Mouse (Mus musculus) retina, postnatal 1 day (tissue): Measurements from ENCODE around the gene Tmem131l.

Experiments used
- DNase-seq: peaks from one replicate; pipeline ENCODE4 v3.0.0-alpha.2; 2012

Gene Tmem131l

DNA sequence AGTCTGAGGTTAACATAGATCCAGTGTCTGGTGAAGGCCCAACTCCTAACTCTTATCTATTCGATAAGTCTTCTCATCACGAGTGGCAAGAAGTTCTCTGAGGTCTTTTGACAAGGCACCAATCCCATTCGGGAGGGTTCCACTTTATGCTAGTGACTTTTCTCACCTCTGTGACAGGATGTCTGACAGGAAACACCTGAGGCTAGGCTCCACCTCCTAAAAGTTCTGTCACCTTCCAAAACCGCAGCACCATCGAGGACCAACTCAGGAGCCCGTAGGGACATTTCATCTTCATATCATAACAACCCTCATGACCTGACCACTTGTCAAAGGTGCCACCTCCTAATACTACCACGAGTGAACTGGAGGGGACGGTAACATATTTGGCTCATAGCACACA lies 6.2 kb upstream of the Tmem131l start:
- DNase-seq: no peak

DNA sequence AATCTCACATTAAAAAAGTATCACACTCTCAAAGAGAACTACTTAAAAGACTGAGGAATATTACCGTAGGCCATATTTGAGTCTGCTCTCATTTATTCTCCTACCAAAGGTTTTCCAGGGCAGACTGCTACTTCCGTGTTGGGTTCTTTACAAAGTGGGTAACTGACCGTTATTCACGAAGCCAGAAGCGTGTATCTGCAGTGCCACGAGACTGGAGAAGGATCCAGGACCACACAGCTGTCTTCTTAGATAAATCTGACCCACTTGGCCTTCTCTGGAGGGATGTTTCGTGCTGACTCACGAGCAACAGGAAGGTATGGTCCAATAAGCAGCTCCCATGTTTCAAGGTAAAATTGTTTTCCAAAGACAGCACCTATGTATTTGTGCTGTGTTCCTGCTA lies 1.8 kb upstream of the Tmem131l start:
- DNase-seq: no peak

DNA sequence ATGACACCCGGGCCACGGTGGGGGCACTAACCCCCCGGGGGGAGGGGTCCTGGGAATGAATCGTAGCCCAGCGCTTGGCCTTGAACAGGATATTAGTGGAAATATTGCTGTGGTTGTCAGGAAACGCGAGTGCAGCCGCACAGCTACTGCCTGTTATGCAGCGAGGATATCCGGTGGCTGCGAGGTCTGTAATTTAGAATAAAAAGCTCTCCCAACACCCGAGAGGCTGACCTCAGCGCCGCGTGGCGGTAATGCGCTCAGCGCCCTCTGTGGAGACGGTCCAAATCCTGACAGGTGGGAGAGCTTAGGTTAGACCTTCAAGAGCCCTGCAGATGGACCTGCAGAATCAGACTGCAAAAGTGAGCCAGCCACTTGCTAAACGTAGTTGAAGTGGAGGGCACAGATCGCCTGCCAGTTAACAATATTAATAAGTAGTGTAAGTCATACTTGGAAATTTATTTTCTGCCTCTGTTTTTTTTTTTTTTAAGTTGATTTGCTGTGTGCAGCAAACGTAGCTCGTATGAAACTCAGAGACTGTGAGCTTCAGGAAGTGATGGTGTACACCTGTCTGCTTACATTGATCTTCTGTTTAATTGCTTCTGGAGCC lies 604 bp upstream of the Tmem131l start:
- DNase-seq: no peak

DNA sequence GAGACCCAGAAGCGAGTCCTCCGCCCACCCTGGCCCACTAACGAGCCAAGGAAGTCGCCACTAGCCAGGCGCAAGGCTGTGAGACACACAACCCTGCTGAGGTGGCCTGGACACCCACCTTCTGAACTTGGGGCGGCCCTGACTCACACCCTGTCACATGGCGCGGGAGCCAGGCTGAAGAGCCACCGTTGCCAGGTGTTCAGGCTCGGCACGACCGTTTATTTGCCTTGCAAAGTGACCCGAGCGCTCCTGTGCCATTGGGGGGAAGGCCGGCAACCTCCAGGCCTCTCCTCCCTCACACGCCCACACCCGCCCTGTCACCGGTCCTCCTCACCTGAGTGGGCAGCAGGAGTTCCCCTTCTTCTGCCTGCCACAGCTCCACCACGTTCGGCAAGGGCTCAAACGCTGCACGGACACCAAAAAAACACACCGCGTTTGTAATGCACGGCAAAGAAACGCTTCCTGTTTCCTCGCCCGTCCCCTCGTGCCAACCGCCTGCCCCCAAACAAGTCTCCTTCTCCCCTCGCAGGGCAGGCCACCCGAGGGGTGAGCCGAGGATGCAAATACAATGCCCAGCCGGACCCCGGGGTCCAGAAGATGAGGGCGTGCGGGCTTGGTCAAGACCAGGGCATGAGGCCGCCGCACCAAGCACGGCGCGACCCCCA lies 862 bp downstream of the Tmem131l start:
- peak; percentile 54 for DNase-seq

DNA sequence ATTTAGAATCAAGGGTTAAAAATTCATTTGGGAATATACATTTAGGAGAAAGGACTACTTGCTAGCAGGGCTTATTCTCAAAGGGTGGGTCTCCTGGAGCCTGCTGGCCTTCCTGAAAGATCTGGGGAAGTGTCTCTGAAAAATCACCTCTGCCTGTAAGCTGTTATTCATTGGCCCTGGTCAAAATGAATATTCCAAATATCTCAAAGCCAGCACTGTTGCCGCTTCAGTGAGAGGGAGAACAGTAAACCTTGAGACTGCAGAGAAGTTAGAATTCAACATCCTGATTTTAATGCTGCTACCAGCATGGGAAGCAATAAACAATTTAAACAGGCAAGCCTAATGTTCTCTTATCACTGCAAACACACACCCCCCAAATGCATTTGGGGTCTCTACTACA lies 1.8 kb downstream of the Tmem131l start:
- DNase-seq: no peak

DNA sequence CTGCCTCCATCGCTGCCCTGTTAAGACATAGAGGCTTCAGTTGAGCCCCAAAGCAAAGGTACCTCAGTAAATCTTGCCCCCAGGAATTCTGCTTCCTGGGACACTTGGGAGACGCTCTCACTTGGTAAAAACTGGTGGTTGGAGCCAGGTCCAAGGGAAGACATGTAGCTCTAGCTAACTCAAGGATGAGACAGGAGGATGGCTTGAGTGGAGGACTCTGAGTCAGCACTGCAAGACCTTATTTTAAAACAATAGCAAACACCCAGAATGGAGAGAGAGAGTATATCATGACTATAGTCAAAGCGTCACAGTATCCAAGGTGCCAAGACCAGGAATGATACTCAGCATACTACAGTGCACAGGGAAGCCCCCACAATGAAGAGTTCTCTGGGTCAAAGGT lies 2.4 kb downstream of the Tmem131l start:
- DNase-seq: no peak

DNA sequence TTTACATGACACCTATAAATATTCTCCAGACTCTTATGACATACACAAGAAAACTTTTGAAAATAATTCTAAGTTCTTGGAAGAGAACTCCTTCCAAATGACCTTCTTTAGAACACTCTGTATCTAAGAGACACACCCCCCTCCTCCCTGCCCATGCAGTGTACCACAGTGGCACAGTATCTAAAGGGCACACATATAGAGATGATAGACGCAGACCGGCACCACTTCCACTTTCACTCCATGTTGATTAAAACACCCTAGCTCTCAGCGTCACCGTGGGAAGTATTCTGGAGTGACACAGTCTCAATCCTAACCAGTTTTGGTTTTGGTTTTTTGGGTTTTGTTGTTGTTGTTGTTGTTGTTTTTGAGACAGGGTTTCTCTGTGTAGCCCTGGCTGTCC lies 3.1 kb downstream of the Tmem131l start:
- DNase-seq: no peak

DNA sequence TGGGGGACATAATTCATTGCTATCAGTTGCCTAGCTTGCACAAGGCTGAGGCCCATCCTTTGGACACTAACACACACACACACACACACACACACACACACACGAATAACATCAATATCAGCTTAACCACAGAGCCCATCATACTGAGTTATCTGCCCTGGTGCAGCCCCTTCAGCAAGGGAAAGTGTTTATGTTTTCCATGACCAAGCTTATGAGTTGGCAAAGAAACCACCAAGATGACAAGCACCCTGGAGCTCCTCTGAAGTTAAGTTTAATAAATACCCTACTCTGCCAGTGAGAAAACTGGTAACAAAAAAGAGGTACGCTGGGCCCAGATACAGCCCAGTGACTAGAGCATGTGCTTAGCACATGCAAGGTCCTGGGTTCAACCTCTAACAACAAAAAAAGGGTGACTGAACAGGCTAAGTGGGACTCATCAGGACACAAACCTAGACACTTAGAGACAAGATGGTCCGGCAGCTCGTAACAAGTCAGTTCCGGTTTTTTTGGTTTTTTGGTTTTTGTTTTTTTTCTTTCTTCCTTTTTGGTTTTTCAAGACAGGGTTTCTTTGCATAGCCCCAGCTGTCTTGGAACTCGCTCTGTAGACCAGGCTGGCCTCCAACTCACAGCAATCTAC lies 4.1 kb downstream of the Tmem131l start:
- no peak for DNase-seq

DNA sequence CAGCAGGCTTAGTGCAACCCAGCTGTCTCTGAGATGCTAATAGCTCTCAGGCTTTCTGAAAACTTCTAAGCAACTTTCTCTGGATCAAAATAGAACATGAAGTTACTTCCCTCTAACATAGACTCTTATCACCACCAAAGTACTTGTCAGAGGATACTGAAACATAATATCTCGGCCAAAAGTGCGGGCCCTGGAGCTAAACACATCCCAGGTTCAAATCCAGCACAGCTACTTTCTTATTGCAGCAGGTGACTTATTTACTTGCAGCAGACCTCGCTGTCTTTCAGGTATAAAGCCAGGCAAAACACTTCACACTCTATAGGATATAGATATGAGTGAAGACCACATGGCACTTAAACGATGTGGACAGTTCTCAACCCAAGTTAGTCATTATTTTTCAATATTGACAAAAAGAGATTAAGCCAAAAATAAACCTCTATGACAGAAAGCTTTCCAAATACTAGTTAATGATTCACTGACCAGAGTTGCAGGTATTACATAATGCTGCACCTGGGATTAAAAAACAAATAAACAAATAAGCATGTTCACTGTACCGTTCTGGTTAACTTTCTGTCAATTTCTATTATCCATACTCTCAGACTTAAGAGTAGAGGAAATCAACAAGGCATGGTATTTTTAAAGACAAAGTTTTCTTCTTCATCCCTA lies 5.7 kb downstream of the Tmem131l start:
- DNase-seq: no peak

DNA sequence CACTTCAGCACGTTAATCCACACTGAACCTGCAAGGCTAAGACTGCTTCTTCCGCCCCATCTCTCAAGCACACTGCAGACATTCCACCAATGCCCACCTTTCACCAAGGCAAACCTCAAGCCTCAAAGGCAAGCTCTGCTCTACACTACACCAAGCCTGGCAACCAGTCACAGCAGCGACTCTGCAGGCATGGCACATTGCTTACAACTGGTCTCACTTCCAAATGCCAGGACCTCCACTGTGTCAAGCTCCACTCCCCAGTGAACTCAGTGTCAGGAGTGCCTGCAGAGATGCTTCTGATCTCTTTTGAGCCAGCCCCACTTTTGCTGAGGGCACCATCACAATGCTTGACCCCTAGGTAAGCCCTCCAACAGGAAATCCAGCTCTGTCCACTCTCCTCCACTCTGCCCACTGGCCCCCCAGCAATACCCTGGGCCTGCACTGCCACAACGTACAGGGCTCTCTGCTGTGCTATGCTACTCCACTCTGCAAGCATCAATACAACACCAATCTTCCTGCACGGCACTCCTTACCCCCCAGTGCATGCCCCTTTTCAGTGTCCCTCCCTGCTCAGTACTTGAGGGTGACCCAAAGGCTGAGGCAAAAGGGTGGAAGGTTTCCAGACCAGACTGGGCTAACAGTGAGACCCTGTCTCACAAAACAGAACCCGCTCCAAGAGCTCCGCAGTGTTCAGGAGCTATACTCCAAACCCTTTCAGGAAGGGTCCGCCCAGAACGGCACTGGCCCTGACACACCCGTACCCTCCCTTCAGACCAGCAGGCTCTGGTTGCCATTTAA lies 6.8 kb downstream of the Tmem131l start:
- DNase-seq: no peak

DNA sequence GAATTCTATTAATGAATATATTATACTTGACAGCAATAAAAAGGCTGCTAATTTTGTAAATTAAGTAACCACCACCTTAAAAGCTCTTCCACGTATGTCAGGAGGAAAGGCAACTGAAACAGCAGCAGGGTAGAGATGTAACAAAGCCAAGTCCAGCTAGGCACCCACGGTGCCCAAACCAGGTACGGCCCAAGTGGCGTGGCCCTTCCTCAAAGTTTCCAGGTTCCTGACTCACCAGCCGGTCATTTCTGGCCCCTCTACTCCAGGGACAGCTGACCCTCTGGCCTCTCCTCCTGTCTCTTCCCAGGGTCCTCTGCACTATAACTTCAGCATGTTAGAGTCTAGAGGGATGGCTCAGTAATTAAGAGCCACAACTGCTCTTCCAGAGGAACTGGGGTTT lies 7.6 kb downstream of the Tmem131l start:
- no peak for DNase-seq

DNA sequence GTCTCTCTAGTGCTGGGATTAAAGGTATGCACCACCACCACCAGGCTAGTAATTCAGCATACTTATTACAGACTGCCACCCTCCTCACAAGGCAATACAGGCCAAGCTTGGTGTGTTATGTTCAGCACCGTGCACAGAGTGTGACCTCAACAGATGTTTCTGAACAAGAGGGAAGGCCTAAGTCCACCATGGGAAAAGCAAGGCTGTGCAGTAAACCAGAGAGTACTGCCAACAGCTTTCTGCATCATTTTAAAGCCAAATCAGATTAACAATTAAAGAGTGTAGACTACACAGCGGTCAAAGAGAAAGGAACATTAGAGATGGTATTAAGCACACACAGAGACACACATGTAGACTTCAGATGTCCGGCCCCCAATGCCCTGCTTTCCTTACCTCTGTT lies 8.8 kb downstream of the Tmem131l start:
- no peak for DNase-seq

DNA sequence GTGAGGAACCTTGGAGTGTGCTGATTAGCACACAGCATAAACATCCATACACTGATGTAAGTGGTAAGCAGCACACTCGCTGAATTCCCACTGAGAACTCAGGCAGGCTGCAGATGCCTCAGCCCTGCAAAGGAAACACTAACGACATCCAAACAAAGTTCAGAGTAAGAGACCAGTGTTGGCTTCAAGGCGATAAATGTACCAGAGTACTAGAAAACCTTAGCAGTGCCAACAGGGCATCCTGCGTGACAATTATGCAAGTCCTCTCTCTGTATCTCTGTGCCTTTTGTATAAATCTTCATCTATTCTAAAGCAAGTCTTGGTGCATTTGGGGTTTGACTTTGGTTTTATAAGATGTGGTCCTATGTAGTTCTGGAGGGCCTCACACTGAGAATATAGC lies 11.0 kb downstream of the Tmem131l start:
- no peak for DNase-seq

DNA sequence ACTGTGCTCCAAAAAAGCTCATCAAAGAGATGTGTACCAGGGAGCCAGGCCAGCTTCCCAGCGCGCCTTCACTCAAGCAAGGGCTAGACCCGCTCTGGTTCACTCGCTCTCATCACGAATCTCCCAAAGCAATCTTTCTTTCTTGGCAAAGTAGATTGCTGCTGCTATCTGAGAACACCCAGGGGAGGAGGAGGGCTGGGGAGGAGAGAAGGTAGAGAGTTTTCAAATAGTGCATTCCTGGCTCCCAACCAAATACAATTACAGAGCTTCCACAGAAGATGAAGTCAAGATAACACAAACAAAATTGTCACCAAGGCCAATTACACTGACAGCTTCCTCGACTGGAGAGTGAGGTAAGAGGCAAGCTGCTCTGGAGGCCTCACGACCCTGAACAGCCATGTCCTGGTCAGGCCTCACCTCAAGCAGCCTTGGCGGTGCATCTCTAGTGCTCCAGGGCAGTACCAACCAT lies 12.2 kb downstream of the Tmem131l start:
- DNase-seq: no peak

DNA sequence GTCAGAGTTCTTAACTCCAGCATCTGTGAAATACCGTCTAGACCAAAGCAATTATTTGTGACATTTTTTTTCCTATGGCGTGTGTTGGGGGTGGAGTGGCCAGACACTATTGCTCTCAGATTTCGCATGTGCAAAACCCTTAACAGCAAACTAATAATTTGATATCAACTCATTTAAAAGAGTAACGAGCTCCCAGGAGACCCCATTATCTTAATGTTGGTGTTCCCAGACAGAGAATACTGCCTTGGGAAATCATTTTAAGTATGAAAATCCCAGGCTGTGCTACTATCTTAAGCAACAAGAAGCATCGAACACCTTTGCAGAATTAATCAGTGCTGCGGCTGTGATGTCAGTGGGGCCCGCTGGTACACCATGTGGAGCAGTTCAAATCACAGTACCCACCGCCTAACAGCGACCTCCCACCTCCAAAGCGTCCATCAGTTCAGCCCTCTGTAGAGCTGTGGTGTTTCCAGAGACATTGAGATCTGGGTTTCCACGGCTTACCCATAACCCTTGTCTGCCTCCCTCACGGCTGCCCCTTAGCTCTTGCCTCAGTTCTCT lies 15.4 kb downstream of the Tmem131l start:
- DNase-seq: no peak

DNA sequence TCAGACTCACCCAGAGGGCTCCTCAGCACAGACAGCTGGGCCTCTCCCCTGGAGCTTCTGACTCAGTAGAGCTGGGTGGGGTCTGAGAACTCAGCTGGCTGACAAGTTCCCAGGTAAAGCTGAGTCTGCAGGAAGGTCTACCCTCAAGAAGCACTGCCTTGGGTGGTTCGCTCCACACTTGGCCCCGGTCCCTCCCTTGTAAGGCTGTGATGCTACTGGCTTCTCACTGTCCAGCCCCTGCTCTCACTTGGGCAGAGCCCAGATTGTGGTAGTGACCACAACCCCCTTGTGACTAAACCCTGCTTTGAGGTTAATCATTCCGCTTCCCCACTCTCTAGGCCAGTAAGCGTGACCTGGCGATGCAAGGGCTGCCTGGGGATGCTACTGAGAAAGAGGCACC lies 17.3 kb downstream of the Tmem131l start:
- DNase-seq: peak; percentile 44

DNA sequence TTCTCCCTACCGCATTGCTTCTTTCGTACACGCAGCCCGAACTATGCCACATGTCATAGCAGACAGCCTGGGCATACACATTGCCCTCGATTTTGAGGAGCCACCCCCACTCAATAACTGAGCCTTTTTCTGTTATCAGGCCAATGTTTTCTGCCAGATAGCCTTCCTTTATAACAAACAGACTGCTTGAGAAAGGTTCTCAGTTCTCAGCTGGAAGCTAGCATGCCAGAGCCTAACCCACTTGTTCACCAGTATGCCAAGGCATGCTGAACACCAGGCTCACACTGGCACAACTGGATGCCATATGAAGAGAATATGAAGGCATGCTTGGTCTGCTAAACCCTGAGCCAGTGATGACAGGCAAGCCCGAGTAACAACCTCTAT lies 17.8 kb downstream of the Tmem131l start:
- no peak for DNase-seq

DNA sequence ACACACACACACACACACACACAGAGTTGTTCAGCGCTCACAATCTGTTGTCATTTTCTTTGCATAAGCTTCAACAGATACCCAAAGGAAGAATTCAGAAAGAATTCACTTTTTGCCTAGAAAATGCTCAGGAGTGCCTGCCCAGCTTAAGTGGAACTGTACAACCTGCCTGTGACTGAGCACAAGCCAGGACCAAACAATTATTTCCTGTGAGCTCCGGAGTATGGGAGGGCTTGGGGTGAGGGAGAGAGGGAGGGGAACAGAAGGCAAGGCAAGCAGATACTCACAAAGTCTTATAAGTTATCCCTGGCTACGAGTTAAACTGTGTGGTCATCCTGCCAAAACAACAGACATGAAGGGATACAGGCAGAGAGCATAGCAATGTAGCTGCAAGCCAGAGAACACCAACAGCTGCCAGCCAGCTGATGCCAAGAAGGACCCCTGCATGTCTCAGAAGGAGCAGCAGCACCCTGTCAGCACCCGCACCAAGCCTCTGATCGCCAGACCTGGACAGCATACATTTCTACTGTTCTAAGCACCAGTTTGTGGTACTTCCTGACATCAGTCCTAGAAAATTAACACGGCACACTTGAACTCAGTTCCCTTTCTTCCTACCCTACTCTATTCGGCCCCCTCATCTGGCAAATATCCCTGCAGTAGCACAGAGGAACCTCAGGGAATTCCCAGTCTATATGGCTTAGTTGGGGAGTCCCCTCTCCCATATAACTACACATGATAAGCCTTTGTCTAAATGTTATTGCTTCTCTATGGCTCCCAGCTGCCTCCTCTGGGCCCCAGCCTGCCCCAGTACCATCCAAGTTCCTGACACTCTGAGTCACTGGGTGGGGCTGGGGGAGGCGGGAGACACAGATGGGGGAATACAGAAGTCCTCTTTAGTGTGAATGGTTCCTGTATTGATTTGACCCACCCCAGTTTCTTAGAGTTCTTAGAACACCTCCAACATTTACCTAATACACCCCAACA lies 18.5 kb downstream of the Tmem131l start:
- DNase-seq: no peak

DNA sequence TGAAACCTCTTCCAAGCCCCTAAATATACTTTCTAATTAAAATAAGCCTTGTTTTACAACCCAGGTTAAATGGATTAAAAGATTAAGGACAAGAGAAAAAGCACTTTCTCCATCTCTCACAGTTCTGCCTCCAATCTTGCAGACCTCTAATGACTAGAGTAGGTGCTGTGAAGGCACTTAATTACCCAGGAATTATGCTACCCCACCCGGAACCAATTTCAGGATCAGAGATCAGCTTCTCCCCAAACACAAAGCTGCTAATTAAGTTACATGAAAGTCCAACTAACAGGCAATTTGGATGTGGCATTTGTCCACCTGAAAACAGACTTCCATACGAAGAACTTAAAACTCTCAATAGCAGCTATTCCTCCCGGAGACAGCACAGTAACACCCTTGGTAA lies 19.4 kb downstream of the Tmem131l start:
- DNase-seq: no peak

DNA sequence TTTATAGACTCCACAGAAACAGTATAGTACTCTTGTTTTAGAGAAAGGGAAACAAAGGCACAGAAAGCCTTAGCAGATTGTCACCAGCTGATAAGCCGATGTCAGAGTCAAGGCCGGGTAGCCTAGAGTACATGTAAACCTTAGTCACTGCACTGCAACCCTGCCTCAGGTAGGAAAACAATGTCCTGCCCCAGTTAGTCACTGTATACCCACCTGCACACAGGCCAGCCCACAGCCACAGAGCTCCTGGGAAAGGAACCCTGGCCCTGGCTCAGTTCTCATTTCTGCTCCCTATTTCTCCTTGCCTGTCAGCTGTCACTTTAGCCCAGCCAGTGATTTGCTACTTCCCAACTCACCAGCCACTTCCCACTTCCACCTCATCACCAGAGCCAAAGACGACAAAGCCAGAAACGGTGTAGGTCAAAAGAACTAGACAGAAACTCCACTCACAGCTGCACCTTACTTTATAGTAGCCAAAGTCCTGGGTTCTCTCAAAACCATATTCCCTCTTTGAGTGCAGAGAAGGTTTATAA lies 24.4 kb downstream of the Tmem131l start:
- DNase-seq: no peak

DNA sequence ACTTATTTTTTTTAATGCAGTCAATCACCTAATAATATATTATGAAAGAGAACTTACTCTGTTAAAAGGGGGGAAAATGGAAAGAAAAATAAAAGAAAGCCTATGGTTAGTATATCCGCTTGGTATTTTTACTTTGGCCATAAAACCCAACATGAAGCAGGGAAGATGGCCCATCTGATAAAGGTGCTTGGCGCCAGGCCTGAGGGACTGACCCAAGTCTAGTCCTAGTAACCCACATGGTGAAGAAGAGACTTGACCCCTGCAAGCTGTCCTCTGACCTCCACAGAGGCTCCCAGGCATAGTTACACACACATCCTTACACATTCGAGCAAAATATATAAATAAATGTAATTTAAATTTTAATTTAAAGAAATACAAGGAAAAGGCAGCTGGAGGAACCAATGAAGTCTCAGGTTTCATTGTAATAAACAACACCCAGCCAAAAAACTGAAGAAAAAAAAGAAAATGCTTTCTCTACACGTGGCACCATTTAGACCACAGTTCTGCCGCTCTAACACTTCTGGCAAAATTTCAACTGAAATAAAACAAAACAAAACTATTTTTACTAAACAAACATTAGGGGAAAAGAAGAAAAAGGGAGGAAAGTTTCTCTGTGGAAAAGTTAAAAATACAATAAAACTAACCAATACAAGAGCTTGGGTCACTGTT lies 28.8 kb downstream of the Tmem131l start:
- DNase-seq: no peak
